Mouse (Mus musculus) R1 (cell line): ENCODE results near the gene 1110012L19Rik.
A peak's percentile ranks its signal among the peaks of the same experiment; 100 is the strongest.
"Not testable (repeated sequence)": the region's sequence is repeated elsewhere in the genome, so short reads cannot be mapped to it uniquely, and the experiment has no call there.

Experiments
- DNase-seq: peaks from one replicate; pipeline ENCODE4 v3.0.0-alpha.2; 2018; ENCODE audit warnings: low read depth, low spot score

Gene 1110012L19Rik

DNA sequence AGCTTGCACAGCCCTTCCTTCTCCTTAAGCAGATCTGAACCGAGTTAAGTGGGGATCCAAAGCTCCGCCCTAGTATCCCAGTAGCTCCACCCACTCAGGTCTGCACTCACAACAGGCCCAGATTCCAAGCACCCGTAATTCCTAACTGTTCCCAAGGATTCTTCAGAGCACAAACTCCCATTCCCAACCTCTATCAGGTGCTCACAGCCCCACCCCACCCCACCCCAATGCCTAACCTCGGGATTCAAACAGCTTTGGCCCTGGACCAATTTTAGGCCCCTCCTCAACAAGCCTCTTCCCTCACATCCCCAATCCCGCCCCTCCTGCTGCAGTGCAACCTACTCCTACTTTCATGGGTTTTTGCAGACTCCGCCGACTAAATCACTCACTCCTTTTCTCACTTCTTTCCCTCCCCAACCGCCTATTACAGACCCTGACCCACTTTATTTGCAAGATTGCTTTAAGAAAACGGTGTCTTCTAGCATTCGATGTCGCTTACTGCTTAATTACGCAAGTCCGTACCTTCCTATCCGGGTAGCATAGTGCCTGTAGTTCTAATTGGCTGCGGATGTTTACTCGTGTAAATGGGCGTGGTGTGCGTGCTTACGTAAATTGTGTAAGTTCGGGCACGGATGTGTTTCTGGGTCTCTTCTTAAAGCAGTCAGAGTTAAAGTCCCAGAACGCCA, at the start of gene 1110012L19Rik:
TSS of gene 1110012L19Rik (plus strand) at position 602 of the 686 bp plus-strand sequence.
- DNase-seq: peak; percentile 88

DNA sequence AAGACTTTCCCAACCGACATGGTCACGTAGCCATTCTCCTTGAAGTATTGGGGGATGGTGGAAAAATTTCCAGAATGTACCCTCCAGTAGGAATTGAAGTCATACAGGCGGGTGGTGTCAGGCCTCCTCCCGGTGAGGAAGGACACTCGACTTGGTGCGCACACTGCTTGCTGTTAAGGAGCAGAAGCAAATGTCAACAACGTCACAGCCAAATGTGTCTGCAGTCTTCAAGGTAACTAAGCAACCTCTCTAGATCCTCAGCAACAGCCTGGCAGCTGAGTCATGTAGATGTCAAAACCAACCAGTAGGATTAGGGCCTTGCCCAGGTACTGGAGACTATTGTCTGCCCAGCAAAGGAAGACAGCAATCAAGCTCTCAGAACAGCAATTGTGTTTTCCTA, 22.7 kb upstream of the 1110012L19Rik start:
- DNase-seq: no peak

DNA sequence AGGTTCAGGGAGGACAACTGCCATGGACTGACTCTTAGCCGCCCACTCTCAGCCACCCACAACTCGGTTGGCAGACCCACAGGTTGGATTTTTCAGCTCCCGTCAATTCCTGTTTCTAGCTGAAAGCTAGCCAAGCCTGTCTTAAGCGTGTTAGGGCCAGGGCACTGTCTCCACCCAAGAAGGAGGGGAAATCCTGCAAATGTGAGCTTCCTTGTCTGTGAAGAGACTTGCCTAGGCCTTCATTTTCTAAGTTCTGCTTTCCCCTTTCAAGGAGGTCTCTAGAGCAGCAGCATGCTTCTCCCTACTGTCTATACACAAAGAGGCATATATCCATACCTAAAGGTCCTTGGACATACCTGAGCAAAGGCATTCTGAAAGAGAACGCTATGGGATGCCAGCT, 22.2 kb upstream of the 1110012L19Rik start:
- DNase-seq: no peak

DNA sequence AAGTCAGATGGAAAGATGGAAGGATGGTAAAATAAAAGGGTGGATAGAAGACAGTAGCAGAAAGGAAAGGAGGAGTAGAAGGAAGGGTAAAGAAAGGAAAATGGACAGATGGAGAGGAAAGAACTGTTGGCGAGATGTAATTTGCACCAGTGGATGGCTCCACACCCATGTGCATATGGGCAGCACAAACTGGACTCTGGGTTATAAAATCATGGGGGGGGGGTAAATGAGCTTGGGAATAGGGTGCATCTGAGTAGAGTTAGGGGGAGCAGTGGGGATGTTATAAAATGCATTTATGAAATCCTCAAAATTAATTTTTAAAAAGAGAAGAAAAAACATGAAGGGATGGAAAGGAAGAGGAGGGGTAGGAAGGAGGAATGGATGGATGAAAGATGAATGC, 21.5 kb upstream of the 1110012L19Rik start:
- no peak for DNase-seq

DNA sequence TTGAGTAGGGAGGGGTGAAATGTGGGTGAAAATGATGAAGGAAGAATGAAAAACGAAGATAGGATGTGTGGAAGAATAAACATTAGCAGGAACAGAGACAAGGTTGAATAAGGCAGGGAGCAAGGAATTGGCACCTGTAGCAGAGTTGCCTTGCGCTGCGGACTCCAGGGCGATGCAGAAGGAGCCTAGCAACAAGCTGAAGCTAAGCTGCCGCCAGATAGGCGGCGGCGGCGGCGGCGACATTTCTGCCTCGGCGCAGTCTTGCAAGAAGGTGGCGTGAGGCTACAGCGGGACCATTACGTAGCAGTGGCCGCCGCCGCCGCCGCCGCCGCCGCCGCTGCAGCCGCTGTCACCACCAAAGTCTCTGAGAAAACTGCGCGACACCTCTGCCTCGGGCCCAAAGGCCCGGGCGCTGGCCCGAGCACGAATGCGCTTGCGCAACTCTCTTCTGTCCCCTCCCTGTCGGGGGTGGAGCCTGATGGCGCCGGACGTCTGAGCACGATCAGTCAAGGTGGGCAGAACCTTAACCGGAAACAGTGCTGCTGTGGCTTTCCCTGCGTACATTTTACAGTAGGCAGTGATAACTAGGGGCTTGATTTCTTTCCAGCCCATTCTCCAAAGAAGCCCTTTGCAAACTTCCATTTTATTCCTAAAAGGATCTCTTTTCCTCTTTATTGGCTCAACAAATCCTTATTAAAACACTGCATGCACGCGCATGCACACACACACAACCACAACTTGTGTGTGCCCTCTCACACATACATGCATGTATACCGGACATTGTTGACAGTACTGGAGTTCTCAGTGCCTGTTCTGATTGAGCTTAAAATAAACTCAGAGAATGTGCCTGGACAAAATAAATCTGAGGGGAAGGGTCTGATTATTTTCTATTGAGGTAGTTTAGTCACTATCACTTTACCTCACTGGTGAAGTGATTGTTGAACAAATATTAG, 20.7 kb upstream of the 1110012L19Rik start, which contains the start of gene Ids:
TSS of gene Ids (minus strand) at position 424 of the 953 bp plus-strand sequence.
- DNase-seq: peak; percentile 89

DNA sequence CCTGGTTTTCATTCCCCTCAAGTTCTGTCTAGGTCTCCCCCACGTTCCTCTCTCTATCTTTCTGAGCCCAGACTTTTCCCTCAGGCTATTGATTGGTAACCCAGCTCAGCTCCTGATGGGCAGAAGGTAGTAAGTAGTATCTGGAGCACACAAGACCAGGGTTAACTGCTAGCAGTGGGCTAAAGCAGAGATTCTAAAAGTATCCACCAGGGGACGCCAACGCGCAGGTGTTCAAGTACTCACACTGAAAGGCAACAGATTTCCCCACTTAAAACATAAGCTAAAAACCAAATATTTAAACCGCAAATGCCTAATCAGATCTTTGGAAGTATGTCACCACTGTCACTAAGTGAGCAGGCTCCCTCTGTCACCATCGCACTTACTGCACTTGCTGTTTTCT, 15.9 kb upstream of the 1110012L19Rik start:
- not testable (repeated sequence) for DNase-seq

DNA sequence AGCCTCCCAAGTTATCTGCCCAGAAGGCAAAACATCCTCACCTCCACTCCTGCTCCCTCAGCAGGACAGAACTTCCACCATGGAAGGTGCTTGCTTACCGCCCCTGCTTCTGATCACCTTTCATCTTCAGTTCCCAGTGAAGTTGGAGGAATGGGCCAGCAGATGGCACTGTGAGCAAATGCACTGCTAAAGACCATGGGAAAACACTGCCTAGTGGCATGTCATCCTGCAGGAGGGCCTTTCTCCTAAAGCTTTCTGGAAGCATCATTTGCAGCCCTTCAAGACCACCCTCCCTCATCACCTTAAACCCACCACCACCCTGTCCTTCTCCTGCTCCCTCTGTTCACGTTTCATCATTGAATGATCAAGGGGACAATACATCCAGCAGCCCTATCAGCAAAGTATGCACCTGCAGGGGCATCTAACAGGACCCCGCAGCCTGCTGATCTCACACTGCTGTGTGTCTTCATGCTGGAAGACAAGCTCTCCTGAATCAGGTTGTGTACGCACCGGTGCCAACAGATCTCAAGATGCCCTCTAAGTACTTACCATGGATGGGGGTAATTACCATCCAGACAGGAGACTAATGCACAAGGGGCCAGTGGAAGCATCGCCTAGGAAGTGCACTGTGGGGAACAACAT, 11.1 kb upstream of the 1110012L19Rik start:
- DNase-seq: not testable (repeated sequence)

DNA sequence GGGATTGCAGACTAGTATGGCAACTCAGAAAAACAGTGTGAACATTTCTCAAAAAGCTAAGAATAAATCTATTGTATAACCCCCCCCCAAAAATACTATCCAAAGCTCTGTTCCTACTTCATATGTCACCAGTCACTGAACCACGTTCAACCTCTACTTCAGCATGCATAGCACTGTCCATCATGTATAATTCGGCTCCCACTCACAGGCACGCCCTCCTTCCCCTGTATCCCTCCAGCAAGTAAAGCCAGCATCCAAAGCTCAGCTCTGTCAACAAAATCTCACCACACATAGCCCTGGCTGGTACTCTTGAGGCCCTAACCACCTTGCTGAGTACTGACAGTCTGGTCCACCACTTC, 781 bp upstream of the 1110012L19Rik start:
- no peak for DNase-seq

DNA sequence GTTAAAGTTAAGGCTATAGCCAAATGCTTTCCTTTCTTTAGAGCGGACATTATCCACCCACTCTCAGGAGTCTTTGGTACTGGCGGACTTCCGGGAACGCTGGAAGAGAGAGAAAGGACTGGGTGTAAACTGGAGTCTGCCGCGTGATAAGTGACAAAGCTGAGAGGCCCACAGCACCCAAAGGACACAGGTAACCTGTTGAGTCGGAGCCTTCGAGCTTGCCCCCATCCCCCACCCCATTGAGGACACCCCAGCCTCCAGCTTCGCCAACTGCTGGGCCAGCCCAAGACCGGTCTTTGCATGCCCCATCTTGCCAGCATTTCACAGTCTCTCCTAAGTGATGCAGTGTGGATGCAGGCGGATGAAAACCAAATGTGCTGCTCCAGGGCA, 280 bp downstream of the 1110012L19Rik start:
- DNase-seq: no peak

DNA sequence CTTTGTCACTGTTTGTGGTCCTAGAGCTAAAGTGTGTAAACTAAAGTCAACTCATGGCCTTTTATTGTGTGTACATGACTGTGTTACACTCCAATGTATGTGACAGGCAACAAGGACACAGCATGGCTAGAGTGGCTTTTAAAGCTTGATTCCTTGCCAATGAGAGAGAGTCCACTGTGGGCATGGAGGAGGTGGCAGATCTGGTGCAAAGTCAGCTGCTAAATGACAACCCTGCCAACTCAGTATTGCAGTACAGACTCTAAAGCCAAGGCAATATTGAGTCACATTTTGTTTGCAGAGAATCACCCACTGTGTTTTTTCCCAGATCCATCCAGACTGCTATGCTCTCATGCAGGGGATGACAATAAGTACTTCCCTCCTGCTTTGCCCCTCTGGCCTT, 7.0 kb downstream of the 1110012L19Rik start:
- DNase-seq: not testable (repeated sequence)

DNA sequence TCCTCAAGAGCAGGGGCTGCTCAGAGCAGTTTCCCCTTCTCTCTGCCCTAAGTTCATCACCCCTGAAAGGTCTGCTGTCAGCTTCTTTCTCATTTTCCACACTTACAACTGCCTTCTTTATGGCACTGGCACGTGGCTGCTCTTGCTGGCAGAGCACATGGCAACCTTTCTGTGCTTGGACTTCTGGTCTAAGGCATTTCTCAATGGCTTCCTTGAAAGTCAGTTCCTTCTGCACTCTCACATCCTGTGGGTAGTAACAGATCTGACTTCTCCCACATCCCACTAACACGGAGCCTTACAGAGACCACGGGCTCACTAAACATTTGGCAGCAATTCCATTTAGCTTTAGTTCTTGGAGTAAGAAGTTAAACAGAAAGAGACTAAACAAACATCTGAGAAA, 39.8 kb downstream of the 1110012L19Rik start:
- not testable (repeated sequence) for DNase-seq
